Mouse (Mus musculus) liver, adult 2 months (tissue): ENCODE data around the gene Lmbr1. TPM values are rescaled to one million over a fixed set of nuclear protein-coding genes. Genes with fewer than 3 reads are reported as not detected.

Experiments
- DNase-seq: peaks from one replicate; pipeline ENCODE4 v3.0.0-alpha.2; 2011; ENCODE audit warnings: low read depth, low spot score; ENCODE audit errors: extremely low read depth
- H3K27ac ChIP-seq: fragments of 200-500 bp; replicated peaks from 2 replicates; pipeline ENCODE4 v1.5.1; 2012; ENCODE audit warnings: low read depth, mild to moderate bottlenecking, control low read depth, inconsistent platforms, low read length; ENCODE audit not compliant: insufficient read depth
- H3K27me3 ChIP-seq: fragments of 200-500 bp; 2 replicates; pipeline ENCODE4 v1.6.1; 2012; ENCODE audit warnings: mild to moderate bottlenecking, moderate library complexity, low read length, inconsistent platforms; ENCODE audit not compliant: control insufficient read depth, insufficient read depth
- H3K36me3 ChIP-seq: fragments of 200-500 bp; 2 replicates; pipeline ENCODE4 v1.6.1; 2012; ENCODE audit warnings: low read length, inconsistent platforms; ENCODE audit not compliant: control insufficient read depth, insufficient read depth
- H3K4me1 ChIP-seq: fragments of 200-500 bp; 2 replicates; pipeline ENCODE4 v1.6.1; 2011; ENCODE audit warnings: low read length; ENCODE audit not compliant: control insufficient read depth, insufficient read depth
- H3K4me3 ChIP-seq: fragments of 200-500 bp; 2 replicates; pipeline ENCODE4 v1.5.1; 2011; ENCODE audit warnings: low read depth, mild to moderate bottlenecking, control low read depth, low read length, moderate library complexity; ENCODE audit not compliant: insufficient read depth
- H3K79me2 ChIP-seq: fragments of 200-500 bp; 2 replicates; pipeline ENCODE4 v1.6.1; 2012; ENCODE audit warnings: inconsistent platforms, mild to moderate bottlenecking, low read length, moderate library complexity; ENCODE audit not compliant: control insufficient read depth, insufficient read depth
- H3K9ac ChIP-seq: fragments of 200-500 bp; 2 replicates; pipeline ENCODE4 v1.6.1; 2012; ENCODE audit warnings: low read depth, mild to moderate bottlenecking, control low read depth, inconsistent platforms, low read length
- CTCF ChIP-seq: fragments of 200-500 bp; IDR thresholded peaks from 2 replicates; pipeline ENCODE4 v1.5.1; 2011; ENCODE audit warnings: low read depth, low read length, control low read depth
- POLR2A ChIP-seq: fragments of 200-500 bp; IDR thresholded peaks from 2 replicates; pipeline ENCODE4 v1.6.1; 2011; ENCODE audit warnings: low read length, control low read depth; ENCODE audit not compliant: insufficient read depth; ENCODE audit errors: extremely low read depth
- WGBS: fragments of 180-500 bp; shearing (Covaris S2); methylation state at CpG from one replicate; pipeline ENCODE4 v1.1.7; 2018; 5-methylcytosine and 5-hydroxymethylcytosine counted together
- polyA plus RNA-seq: library from polyadenylated mRNA; depleted of rRNA; stranded (reverse); fragments of >200 nt; gene quantifications from 2 replicates; pipeline ENCODE4 v1.2.3, GENCODE M21; 2012
- total RNA-seq: library from RNA; depleted of rRNA; stranded (reverse); fragments of >200 nt; gene quantifications from 2 replicates; pipeline ENCODE4 v1.2.3, GENCODE M21; 2014

The Lmbr1 gene
- total and polyA plus RNA-seq, 2 experiments, result 1.3 to 4.2 TPM

GRCm38 (mm10) chr5:29377590-29378297 lies 446 bp downstream of the Lmbr1 start:
- H3K79me2 ChIP-seq, result no peaks in the 10 kb centered on the region
- H3K27ac ChIP-seq, result peak overlapping the region; percentile 57
- peaks cover 5% of the 10 kb centered on the region; the same call in 1 of the 2 replicates for H3K4me1 ChIP-seq
- H3K27me3 ChIP-seq, result no peaks in the 10 kb centered on the region
- DNase-seq, result peak; percentile 10
- H3K9ac ChIP-seq, result peak overlapping the region; percentile 83
- TF ChIP-seq POLR2A, result no peak
- no peak for TF ChIP-seq CTCF
- no peaks in the 10 kb centered on the region for H3K36me3 ChIP-seq
- WGBS, result 2% methylated on average over 47 of the region's 47 CpGs
- peak overlapping the region; percentile 75 for H3K4me3 ChIP-seq

DNA sequence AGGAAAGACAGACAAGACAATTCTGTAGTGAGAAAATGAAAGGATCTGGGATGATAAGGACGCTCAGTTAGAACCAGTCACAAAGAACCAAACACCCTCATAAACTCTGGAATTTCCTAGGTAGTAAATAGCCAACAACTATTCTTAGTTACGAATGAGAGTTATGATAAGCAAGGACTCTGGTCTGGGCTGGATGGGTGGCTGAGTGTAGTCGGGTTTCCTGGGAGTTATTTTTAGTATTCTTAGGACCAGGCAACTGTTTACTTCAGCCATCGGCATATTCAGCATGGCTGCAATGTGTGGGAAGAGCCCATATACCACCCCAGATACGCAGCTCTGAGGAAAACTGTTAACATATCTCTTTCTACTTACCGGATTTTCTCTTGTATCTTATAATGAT lies 14.7 kb downstream of the Lmbr1 start:
- H3K27me3 ChIP-seq, result no peaks in the 10 kb centered on the region
- TF ChIP-seq CTCF (no peak), POLR2A (no peak)
- no peak overlapping the region for H3K4me3 ChIP-seq
- H3K27ac ChIP-seq, result no peak overlapping the region
- H3K9ac ChIP-seq, result no peak overlapping the region
- no peaks in the 10 kb centered on the region for H3K79me2 ChIP-seq
- no peaks in the 10 kb centered on the region for H3K4me1 ChIP-seq
- DNase-seq, result no peak
- 83% methylated on average over 6 of the region's 6 CpGs for WGBS
- H3K36me3 ChIP-seq, result peaks cover 38% of the 10 kb centered on the region

DNA sequence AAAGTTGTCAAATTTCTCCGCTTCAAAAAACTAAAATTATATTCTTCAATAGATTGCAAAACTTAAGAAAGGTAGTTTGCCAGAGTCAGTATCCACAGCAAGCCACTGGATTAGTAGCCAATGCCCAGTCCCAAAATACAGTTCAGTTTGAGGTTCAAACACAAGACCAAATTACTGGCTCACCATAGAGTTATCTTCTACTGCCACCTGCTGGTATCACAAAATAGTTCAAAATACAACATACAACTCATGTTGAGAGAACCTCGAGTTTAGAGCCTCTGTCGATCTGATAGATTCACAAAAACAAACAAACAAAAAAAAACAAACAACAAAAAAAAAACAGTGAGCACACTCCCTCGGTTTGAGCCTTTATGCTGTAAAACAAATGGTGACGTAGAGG lies 42.4 kb downstream of the Lmbr1 start:
- DNase-seq, result peak; percentile 24
- 57% methylated on average over 5 of the region's 5 CpGs for WGBS

GRCm38 (mm10) chr5:29322503-29322902 lies 55.7 kb downstream of the Lmbr1 start:
- TF ChIP-seq CTCF, result no peak
- no peak for TF ChIP-seq POLR2A
- Histone ChIP-seq H3K36me3 (peaks cover 4% of the 10 kb centered on the region; the same call in 1 of the 2 replicates), H3K27me3 (no peaks in the 10 kb centered on the region), H3K4me3 (no peak overlapping the region), H3K4me1 (no peaks in the 10 kb centered on the region), H3K79me2 (no peaks in the 10 kb centered on the region), H3K9ac (no peak overlapping the region), H3K27ac (no peak overlapping the region)
- no peak for DNase-seq
- WGBS, result 96% methylated on average over 2 of the region's 2 CpGs

More for the DNA sequence above, 42.4 kb downstream of the Lmbr1 start:
- H3K27ac ChIP-seq, result no peak overlapping the region
- 0 out of 2 replicates have a peak, but pooled peaks have one; percentile 19 for TF ChIP-seq CTCF
- TF ChIP-seq POLR2A, result no peak
- H3K36me3 ChIP-seq, result peaks cover 3% of the 10 kb centered on the region; the same call in 1 of the 2 replicates
- no peaks in the 10 kb centered on the region for H3K4me1 ChIP-seq
- H3K27me3 ChIP-seq, result no peaks in the 10 kb centered on the region
- no peak overlapping the region for H3K9ac ChIP-seq
- H3K79me2 ChIP-seq, result no peaks in the 10 kb centered on the region
- H3K4me3 ChIP-seq, result no peak overlapping the region

DNA sequence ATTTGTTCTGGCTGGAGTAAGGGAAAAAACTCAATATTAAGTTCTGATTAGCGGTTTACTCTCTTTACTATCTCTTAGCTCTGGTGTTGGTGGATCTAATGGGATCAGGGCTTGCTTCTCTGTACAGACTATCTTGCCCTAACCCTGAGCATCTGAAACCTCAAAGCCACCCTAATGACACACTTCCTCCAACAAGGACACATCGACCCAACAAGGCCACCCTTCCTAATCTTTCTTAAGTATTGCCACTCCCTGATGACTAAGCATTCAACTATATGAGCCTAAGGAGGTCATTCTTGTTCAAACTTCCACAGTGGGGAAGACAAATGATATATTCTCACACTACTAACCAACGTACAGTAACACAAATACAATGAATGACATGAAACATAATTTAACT lies 69.0 kb downstream of the Lmbr1 start:
- Histone ChIP-seq H3K9ac (no peak overlapping the region), H3K27me3 (no peaks in the 10 kb centered on the region), H3K36me3 (peaks cover 5% of the 10 kb centered on the region), H3K79me2 (no peaks in the 10 kb centered on the region; the same call in 1 of the 2 replicates), H3K27ac (no peak overlapping the region), H3K4me3 (no peak overlapping the region), H3K4me1 (no peaks in the 10 kb centered on the region)
- TF ChIP-seq POLR2A (no peak), CTCF (no peak)
- 67% methylated on average over 3 of the region's 3 CpGs for WGBS
- DNase-seq, result no peak

GRCm38 (mm10) chr5:29293194-29293593 lies 85.0 kb downstream of the Lmbr1 start:
- Histone ChIP-seq H3K4me3 (no peak overlapping the region), H3K79me2 (no peaks in the 10 kb centered on the region), H3K4me1 (peaks cover 2% of the 10 kb centered on the region), H3K27me3 (no peaks in the 10 kb centered on the region), H3K9ac (no peak overlapping the region), H3K36me3 (peaks cover 2% of the 10 kb centered on the region; the same call in 1 of the 2 replicates), H3K27ac (no peak overlapping the region)
- WGBS, result 33% methylated on average over 2 of the region's 2 CpGs
- peak; percentile 24 for DNase-seq
- peak; percentile 79 for TF ChIP-seq CTCF
- TF ChIP-seq POLR2A, result no peak
